Mouse (Mus musculus) G1E (cell line): Measurements from ENCODE around the gene D10Jhu81e. TPM values are rescaled to one million over a fixed set of nuclear protein-coding genes. Genes with fewer than 3 reads are reported as not detected.
"Not testable (repeated sequence)": the region's sequence is repeated elsewhere in the genome, so short reads cannot be mapped to it uniquely, and the experiment has no call there.

Experiments
- ATAC-seq: 2 replicates; pipeline ENCODE4 v1.8.0; 2016; ENCODE audit warnings: mild to moderate bottlenecking; ENCODE audit not compliant: insufficient number of reproducible peaks, poor library complexity, low FRiP score, severe bottlenecking; ENCODE audit errors: extremely low read depth
- DNase-seq: peaks from one replicate; pipeline ENCODE4 v3.0.0; 2012; ENCODE audit warnings: low spot score
- H3K27me3 ChIP-seq: 2 replicates; pipeline ENCODE4 v1.6.1; 2012; ENCODE audit warnings: mild to moderate bottlenecking, low read length, inconsistent platforms; ENCODE audit not compliant: insufficient read depth
- H3K36me3 ChIP-seq: replicated peaks from 2 replicates; pipeline ENCODE3; 2012; ENCODE audit warnings: mild to moderate bottlenecking, inconsistent platforms
- H3K4me1 ChIP-seq: 2 replicates; pipeline ENCODE4 v1.6.1; 2012; ENCODE audit warnings: low read depth, low read length, inconsistent platforms, mixed read lengths; ENCODE audit not compliant: insufficient read depth
- H3K4me3 ChIP-seq: 2 replicates; pipeline ENCODE4 v1.5.1; 2012; ENCODE audit warnings: low read depth, mild to moderate bottlenecking, inconsistent platforms, low read length, moderate library complexity, mixed read lengths
- H3K9me3 ChIP-seq: replicated peaks from 2 replicates; pipeline ENCODE4 v1.6.1; 2012; ENCODE audit warnings: inconsistent platforms
- CTCF ChIP-seq: IDR thresholded peaks from 2 replicates; pipeline ENCODE4 v1.5.1; 2012; ENCODE audit warnings: low read depth, low read length, inconsistent platforms, mixed read lengths
- GATA1 ChIP-seq: IDR thresholded peaks from 2 replicates; pipeline ENCODE4 v1.6.1; 2012; ENCODE audit warnings: borderline replicate concordance, low read length, inconsistent platforms, mixed read lengths
- GATA2 ChIP-seq: IDR thresholded peaks from 2 replicates; pipeline ENCODE4 v1.6.1; 2012; ENCODE audit warnings: low read depth, low read length, inconsistent platforms, borderline replicate concordance
- POLR2AphosphoS5 ChIP-seq: IDR thresholded peaks from 2 replicates; pipeline ENCODE4 v1.6.1; 2012; ENCODE audit warnings: low read depth, low read length, inconsistent platforms; ENCODE audit not compliant: insufficient replicate concordance
- TAL1 ChIP-seq: conservative IDR thresholded peaks from 2 replicates; pipeline ENCODE4 v1.6.1; 2012; ENCODE audit warnings: low read depth, low read length, inconsistent platforms, mixed read lengths
- polyA plus RNA-seq: library from polyadenylated mRNA; stranded (reverse); fragments of >175 nt; gene quantifications from 2 replicates; pipeline ENCODE4 v1.2.3, GENCODE M21; 2012
- total RNA-seq, 2 experiments: library from RNA; stranded (forward) in 1 of 2; stranded (reverse) in 1 of 2; fragments of 200-1000 nt in 1 of 2; fragments of >200 nt in 1 of 2; fragmentation: Nextera tagmentation in 1 of 2; gene quantifications; 2 replicates each; pipeline ENCODE4 v1.2.3; 2014 to 2017

Gene D10Jhu81e
- total and polyA plus RNA-seq, 3 experiments = 36.3 to 106 (median 88.4) TPM

DNA sequence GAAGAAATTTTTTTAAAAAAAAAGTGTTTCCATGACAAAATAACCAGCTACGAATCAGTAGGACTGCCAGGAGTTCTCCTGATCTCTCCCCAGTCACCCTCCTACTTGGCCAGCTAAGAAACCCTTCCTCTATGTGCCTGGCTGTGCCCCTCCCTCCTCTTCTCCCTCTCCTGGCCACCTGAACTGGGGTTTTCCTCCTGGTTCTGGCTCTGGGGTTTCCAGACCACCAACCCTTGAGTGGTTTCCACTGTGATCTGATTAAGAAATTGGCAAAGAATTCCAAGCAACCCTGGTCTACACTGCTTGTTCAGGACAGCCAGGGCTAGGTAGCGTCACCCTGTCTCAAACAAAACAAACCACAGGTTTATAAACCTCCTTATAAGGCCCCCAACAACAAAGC, 40.9 kb downstream of the D10Jhu81e start:
- DNase-seq = no peak
- ATAC-seq = no peak
- Histone ChIP-seq H3K4me1 (no peaks in the 10 kb centered on the region), H3K4me3 (no peak overlapping the region), H3K27me3 (peaks cover 9% of the 10 kb centered on the region), H3K9me3 (no peaks in the 10 kb centered on the region), H3K36me3 (no peaks in the 10 kb centered on the region)
- TF ChIP-seq GATA1 (no peak), POLR2AphosphoS5 (no peak)

GRCm38 (mm10) chr10:78127931-78128330, 41.7 kb downstream of the D10Jhu81e start:
- DNase-seq (no peak), ATAC-seq (no peak)
- no peak overlapping the region for H3K4me3 ChIP-seq
- no peaks in the 10 kb centered on the region for H3K36me3 ChIP-seq
- TF ChIP-seq TAL1 (no peak), GATA2 (no peak), GATA1 (no peak), POLR2AphosphoS5 (no peak), CTCF (no peak)
- peaks cover 9% of the 10 kb centered on the region for H3K27me3 ChIP-seq
- no peaks in the 10 kb centered on the region for H3K9me3 ChIP-seq
- H3K4me1 ChIP-seq = no peaks in the 10 kb centered on the region

DNA sequence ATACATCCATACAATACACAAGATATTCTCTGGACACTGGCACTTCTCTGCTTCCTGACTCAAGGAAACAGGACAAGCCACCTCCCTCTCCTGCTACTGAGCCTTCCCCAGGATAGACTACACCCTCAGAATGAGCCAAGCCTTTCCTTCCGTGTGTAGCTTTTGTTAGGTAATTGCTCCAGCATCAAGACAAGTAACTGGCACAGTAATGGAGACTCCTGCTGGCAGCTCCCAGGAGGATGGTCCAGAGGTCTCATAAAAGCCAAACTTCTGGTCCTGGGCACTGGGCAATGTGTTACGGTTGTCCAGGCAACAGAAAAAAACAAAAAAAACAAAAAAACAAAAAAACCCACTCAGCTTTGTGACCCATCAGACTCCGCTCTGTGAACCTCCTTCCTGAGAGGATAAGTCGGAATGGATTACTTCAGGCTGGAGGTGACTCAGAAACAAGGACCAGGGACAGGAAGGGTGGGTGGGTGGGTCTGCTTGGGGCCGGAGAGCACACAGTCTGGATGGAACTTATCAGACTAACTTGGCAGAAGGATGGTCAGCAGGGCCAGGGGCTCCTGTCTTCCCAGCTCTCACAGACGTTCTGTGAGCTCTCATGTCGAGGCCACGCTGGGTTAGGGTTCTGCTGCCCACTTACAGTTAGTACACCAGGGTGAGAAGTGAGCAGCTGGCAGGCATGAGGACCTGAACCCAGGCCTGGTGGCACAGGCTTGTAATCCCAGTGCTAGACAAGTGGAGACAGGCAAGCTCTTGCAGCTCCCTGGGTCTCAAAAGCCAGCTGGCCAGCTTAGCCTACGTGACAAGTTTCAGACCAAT, 42.3 kb downstream of the D10Jhu81e start:
- Histone ChIP-seq H3K9me3 (no peaks in the 10 kb centered on the region), H3K36me3 (no peaks in the 10 kb centered on the region), H3K4me3 (no peak overlapping the region), H3K4me1 (no peaks in the 10 kb centered on the region), H3K27me3 (peaks cover 9% of the 10 kb centered on the region)
- no peak for TF ChIP-seq TAL1
- no peak for TF ChIP-seq CTCF
- no peak for TF ChIP-seq GATA1
- TF ChIP-seq GATA2 = no peak
- TF ChIP-seq POLR2AphosphoS5 = no peak
- no peak for ATAC-seq
- no peak for DNase-seq

DNA sequence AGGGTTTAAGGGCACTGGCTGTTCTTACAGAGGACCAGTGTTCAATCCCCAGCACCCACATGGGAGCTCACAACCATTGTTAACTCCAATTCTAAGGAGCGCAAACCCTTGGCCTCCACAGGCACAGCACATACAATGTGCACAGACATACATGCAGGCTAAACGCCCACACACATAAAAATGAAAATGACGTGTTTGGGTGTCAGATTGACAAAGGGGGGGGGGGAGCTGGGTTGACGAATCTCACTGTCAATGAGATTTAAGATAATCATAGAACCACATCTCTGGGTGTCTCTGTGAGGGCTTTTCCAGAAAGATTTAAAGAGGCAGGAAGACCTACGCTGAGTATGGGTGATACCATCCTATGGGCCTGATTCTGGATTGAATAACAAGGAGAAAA, 43.3 kb downstream of the D10Jhu81e start:
- H3K4me1 ChIP-seq = no peaks in the 10 kb centered on the region
- DNase-seq = no peak
- H3K36me3 ChIP-seq = no peaks in the 10 kb centered on the region
- H3K4me3 ChIP-seq = no peak overlapping the region
- H3K27me3 ChIP-seq = peaks cover 9% of the 10 kb centered on the region
- H3K9me3 ChIP-seq = no peaks in the 10 kb centered on the region
- TF ChIP-seq CTCF (no peak), GATA2 (no peak), POLR2AphosphoS5 (no peak), GATA1 (no peak), TAL1 (no peak)
- ATAC-seq = no peak

DNA sequence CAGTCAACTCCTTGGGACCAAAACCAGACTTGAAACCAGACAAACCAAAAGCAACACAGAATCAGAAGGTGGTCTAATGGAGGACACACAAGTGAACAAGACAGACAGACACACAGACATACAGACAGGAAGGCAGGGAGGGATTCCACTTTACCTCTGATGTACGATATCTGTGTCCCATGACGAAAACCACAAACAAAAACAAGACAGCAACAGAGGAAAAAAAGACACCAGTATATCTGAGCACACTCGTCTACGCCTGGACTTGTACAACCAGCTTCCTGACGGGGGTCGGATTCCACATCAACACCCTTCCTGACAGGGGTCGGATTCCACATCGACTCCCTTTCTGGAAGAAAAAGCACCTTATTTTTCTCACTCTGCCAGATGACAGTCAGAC, 44.5 kb downstream of the D10Jhu81e start:
- not testable (repeated sequence) for H3K27me3 ChIP-seq, H3K4me3 ChIP-seq, H3K36me3 ChIP-seq, H3K4me1 ChIP-seq, DNase-seq, ATAC-seq, H3K9me3 ChIP-seq

- ATAC-seq, H3K27me3 ChIP-seq, H3K9me3 ChIP-seq, H3K4me3 ChIP-seq, H3K36me3 ChIP-seq, DNase-seq, H3K4me1 ChIP-seq: not testable (repeated sequence)
Observed at GRCm38 (mm10) chr10:78124137-78124536, 45.4 kb downstream of the D10Jhu81e start.

DNA sequence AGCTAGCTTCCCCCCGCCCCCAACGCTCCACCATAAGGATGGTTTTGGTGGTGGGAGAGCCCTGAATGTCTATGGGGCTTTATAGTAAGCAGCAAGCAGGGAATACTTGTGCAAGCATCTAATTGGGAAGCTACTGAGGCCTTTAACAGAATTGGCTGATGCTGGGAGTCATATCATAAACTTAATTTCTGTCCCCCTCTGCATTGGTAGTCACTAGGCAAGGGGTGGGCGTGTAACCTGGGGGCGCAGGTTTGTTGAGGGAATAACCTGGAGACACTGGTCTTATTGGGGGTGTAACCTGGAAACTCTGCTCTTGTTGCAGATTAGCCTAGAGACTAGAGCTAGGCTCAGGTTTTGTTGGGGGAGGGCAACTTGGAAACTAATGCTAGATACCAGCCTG, 50.2 kb downstream of the D10Jhu81e start:
- Histone ChIP-seq H3K4me1 (no peaks in the 10 kb centered on the region), H3K4me3 (no peak overlapping the region), H3K36me3 (no peaks in the 10 kb centered on the region), H3K27me3 (no peaks in the 10 kb centered on the region), H3K9me3 (no peaks in the 10 kb centered on the region)
- TF ChIP-seq GATA2 (no peak), GATA1 (no peak), CTCF (no peak), POLR2AphosphoS5 (no peak)
- DNase-seq = no peak
- no peak for ATAC-seq
